Mouse (Mus musculus): ENCODE measurements around the gene C530008M17Rik.
A peak's percentile ranks its signal among the peaks of the same experiment; 100 is the strongest.

The C530008M17Rik gene

GRCm38 (mm10) chr5:76702104-76702503 is 45.8 kb downstream of the C530008M17Rik start:
- DNase-seq (ENCODE audit: inconsistent ontology term), result peak; percentile 50

GRCm38 (mm10) chr5:76702646-76703045 is 46.3 kb downstream of the C530008M17Rik start:
- DNase-seq (ENCODE audit: inconsistent ontology term), result no peak

- DNase-seq (ENCODE audit: inconsistent ontology term), result no peak
These were observed 49.2 kb downstream of the C530008M17Rik start for GRCm38 (mm10) chr5:76705307-76706173.

GRCm38 (mm10) chr5:76707072-76707471 is 50.8 kb downstream of the C530008M17Rik start:
- no peak for DNase-seq (ENCODE audit: inconsistent ontology term)

- DNase-seq (ENCODE audit: inconsistent ontology term), result peak; percentile 35
These were observed 51.7 kb downstream of the C530008M17Rik start for GRCm38 (mm10) chr5:76708004-76708403.

- DNase-seq (ENCODE audit: inconsistent ontology term), result no peak
These were observed 57.4 kb downstream of the C530008M17Rik start for GRCm38 (mm10) chr5:76713743-76714142.

GRCm38 (mm10) chr5:76719954-76720353 is 63.6 kb downstream of the C530008M17Rik start:
- no peak for DNase-seq (ENCODE audit: inconsistent ontology term)

GRCm38 (mm10) chr5:76724878-76725277 is 68.6 kb downstream of the C530008M17Rik start:
- DNase-seq (ENCODE audit: inconsistent ontology term), result no peak

GRCm38 (mm10) chr5:76726518-76727103 is 70.3 kb downstream of the C530008M17Rik start:
- DNase-seq (ENCODE audit: inconsistent ontology term), result no peak

GRCm38 (mm10) chr5:76733055-76733641 is 76.8 kb downstream of the C530008M17Rik start:
- no peak for DNase-seq (ENCODE audit: inconsistent ontology term)

GRCm38 (mm10) chr5:76741463-76741862 is 85.2 kb downstream of the C530008M17Rik start:
- no peak for DNase-seq (ENCODE audit: inconsistent ontology term)

GRCm38 (mm10) chr5:76742076-76742475 is 85.8 kb downstream of the C530008M17Rik start:
- DNase-seq (ENCODE audit: inconsistent ontology term), result no peak

- no peak for DNase-seq (ENCODE audit: inconsistent ontology term)
These were observed 88.5 kb downstream of the C530008M17Rik start for GRCm38 (mm10) chr5:76744737-76745209.

GRCm38 (mm10) chr5:76747851-76748250 is 91.5 kb downstream of the C530008M17Rik start:
- DNase-seq (ENCODE audit: inconsistent ontology term), result no peak

GRCm38 (mm10) chr5:76752351-76752750 is 96.0 kb downstream of the C530008M17Rik start:
- no peak for DNase-seq (ENCODE audit: inconsistent ontology term)

GRCm38 (mm10) chr5:76760349-76760748 is 104.0 kb downstream of the C530008M17Rik start:
- no peak for DNase-seq (ENCODE audit: inconsistent ontology term)

- DNase-seq (ENCODE audit: inconsistent ontology term), result no peak
These were observed 105.9 kb downstream of the C530008M17Rik start for GRCm38 (mm10) chr5:76762030-76762698.

GRCm38 (mm10) chr5:76763148-76763701 is 106.9 kb downstream of the C530008M17Rik start:
- DNase-seq (ENCODE audit: inconsistent ontology term), result no peak

GRCm38 (mm10) chr5:76763731-76764130 is 107.4 kb downstream of the C530008M17Rik start:
- peak; percentile 27 for DNase-seq (ENCODE audit: inconsistent ontology term)

- DNase-seq (ENCODE audit: inconsistent ontology term), result no peak
These were observed 112.7 kb downstream of the C530008M17Rik start for GRCm38 (mm10) chr5:76769014-76769413.

GRCm38 (mm10) chr5:76769572-76769971 is 113.3 kb downstream of the C530008M17Rik start:
- DNase-seq (ENCODE audit: inconsistent ontology term), result no peak

GRCm38 (mm10) chr5:76771371-76771770 is 115.1 kb downstream of the C530008M17Rik start:
- DNase-seq (ENCODE audit: inconsistent ontology term), result no peak
